Mouse (Mus musculus): Measurements from ENCODE around the gene Rnf40.

Gene Rnf40

GRCm38 (mm10) chr7:127649206-127649605 lies 60.6 kb downstream of the Rnf40 start:
- DNase-seq (ENCODE audit: low spot score): no peak

- no peak for DNase-seq (ENCODE audit: low spot score)
Measured at GRCm38 (mm10) chr7:127651624-127652023, 63.1 kb downstream of the Rnf40 start.

GRCm38 (mm10) chr7:127652050-127652449 lies 63.5 kb downstream of the Rnf40 start:
- no peak for DNase-seq (ENCODE audit: low spot score)

GRCm38 (mm10) chr7:127654318-127654717 lies 65.8 kb downstream of the Rnf40 start:
- no peak for DNase-seq (ENCODE audit: low spot score)

Measured in ovary, postnatal 10 days (tissue).